Mouse (Mus musculus): ENCODE measurements around the gene Vamp1. TPM values are rescaled to one million over a fixed set of nuclear protein-coding genes. Genes with fewer than 3 reads are reported as not detected.
"Not testable (repeated sequence)": the region's sequence is repeated elsewhere in the genome, so short reads cannot be mapped to it uniquely, and the experiment has no call there.

The Vamp1 gene
- polyA plus RNA-seq, 1 experiment from 2014 or later = 5.8 TPM

DNA sequence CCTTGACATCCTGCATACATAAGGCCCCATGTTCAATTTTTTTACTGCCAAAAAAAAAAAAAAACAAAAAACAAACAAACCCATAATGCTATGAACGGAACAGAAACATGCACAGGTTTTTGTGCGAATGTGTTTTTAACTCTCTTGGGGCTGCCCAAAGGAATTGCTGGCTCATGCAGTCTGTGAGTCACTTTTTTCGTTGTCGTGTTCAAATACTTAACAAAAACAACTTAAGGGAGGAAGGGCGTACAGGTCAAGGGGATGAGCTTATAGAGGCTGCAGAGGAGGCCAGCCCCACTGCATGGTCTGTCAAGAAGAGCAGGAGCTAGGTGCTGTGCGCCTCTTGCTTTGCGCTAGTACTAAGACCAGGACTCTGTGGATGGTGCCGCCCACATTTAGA, 37.4 kb downstream of the Vamp1 start:
- 87% methylated on average over 8 of the region's 8 CpGs for whole genome bisulfite sequencing
- ATAC-seq (ENCODE audit: insufficient number of reproducible peaks, low FRiP score, low TSS enrichment, low read depth) = no peak
- Histone ChIP-seq H3K36me3 (no peaks in the 10 kb centered on the region), H3K4me1 (no peaks in the 10 kb centered on the region), H3K4me3 (replicated peaks) (no peak overlapping the region), H3K4me2 (replicated peaks) (no peak overlapping the region), H3K9ac (no peak overlapping the region), H3K9me3 (replicated peaks) (no peaks in the 10 kb centered on the region), H3K27me3 (no peaks in the 10 kb centered on the region), H3K27ac (replicated peaks) (no peak overlapping the region)

DNA sequence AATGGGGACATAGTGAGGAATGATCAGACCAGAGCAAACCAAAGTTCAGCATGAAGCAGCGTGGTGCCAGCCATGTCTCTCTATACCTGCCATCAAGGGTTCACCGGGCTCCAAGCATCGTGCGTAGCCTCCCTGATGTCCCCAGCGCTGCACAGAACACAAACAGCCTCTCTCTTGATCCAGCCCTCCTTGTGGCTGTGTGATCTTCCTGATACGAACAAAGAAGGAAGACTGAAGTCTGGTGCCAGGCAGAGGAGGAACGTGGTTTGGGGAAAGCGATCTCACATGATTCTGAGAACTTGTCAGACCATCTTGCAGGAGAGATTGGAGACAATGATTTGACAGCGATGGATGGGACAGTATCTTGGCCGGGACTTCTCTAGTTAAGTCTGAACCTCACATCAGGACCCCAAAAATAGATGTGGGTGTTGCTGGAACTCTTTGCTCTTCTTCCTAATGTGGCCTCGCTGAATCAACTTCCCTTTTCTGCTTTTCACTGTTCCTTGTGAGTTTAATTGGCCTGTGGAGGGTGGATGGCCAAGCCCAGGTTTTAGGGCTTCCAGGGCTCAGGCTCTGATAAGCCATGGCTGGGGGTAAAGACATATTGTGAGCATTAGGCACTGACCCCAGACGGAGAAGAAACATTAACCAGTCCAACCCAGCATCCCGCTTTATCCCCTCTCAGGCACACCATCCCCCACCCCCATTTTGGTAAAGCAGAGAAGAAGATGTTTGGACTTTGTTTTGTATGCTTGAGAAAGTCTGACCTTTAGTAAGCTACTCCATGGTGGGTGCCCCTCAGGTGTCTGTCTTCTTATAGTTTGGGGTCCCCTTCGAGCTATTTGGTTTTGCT, 38.7 kb downstream of the Vamp1 start:
- H3K9me3 ChIP-seq (replicated peaks) = no peaks in the 10 kb centered on the region
- no peak overlapping the region for H3K4me2 ChIP-seq (replicated peaks)
- H3K27me3 ChIP-seq = no peaks in the 10 kb centered on the region
- no peak overlapping the region for H3K4me3 ChIP-seq (replicated peaks)
- ATAC-seq (ENCODE audit: insufficient number of reproducible peaks, low FRiP score, low TSS enrichment, low read depth) = no peak
- no peaks in the 10 kb centered on the region for H3K4me1 ChIP-seq
- 75% methylated on average over 14 of the region's 14 CpGs for WGBS
- H3K9ac ChIP-seq = no peak overlapping the region
- H3K27ac ChIP-seq (replicated peaks) = no peak overlapping the region
- H3K36me3 ChIP-seq = no peaks in the 10 kb centered on the region

DNA sequence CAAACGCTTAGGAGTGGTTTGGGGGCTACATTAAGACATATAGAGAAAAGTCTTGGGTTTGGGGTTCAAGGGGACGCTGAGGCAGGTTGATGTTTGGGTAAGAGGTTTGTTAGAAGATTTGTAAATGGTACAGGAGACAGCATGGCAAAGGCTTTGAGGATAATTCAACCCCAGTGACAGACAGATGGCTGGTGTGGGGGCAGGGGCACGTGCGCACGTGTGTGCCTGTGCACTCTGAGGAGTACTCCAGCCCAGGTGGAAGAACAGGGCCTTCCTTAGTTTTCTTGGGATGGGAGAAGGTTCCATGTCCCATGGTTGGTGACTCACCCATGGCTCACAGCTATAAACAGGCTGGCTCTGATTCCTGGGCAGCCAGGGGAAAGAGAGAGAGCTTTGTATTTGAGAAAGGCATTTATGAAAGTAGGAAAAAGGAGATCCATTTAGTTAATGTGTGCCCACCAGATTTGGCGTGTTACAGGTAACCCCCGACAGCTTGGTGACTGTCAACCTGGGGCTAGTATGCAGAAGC, 40.2 kb downstream of the Vamp1 start:
- no peaks in the 10 kb centered on the region for H3K27me3 ChIP-seq
- H3K27ac ChIP-seq (replicated peaks) = no peak overlapping the region
- no peak overlapping the region for H3K4me2 ChIP-seq (replicated peaks)
- H3K9me3 ChIP-seq (replicated peaks) = no peaks in the 10 kb centered on the region
- WGBS = 77% methylated on average over 7 of the region's 7 CpGs
- H3K36me3 ChIP-seq = no peaks in the 10 kb centered on the region
- no peak overlapping the region for H3K9ac ChIP-seq
- H3K4me3 ChIP-seq (replicated peaks) = no peak overlapping the region
- ATAC-seq (ENCODE audit: insufficient number of reproducible peaks, low FRiP score, low TSS enrichment, low read depth) = no peak
- no peaks in the 10 kb centered on the region for H3K4me1 ChIP-seq

DNA sequence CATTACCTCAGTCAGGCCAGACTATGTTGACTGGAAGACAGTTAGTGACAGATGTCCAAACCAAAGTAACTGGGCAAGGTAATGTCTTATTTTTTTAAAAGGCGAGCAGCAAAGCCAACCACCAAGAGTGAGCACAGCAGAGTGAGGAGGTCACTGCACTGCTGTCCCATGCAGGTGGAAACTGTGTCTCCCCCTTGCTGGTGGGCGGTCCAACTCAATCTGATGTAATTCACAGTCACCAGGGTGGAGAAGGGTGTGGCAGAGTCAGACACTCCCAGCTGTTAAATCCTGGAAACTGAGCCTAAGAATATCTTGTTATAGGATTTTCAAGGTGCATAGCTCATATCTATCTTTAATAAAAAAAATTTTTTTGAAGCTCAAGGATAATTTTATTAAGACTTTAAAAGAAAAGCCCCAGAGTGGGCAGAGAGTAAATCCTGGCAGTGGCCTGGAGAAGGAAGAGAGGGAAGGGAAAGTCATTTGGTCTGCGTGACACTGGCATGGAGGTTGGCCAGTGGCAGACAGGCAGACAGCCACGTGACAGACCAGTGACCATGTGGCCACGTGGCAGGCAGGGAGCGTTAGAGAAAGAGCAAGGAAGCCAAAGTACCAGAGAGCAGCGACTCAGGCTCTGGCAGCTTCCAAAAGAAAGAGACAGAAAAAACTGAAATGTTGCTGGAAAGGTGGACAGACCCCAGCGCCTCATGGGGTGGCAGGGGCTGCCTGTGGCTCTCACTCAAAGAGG, 41.0 kb downstream of the Vamp1 start:
- ATAC-seq (ENCODE audit: insufficient number of reproducible peaks, low FRiP score, low TSS enrichment, low read depth) = no peak
- 82% methylated on average over 8 of the region's 8 CpGs for WGBS
- H3K27ac ChIP-seq (replicated peaks) = no peak overlapping the region

DNA sequence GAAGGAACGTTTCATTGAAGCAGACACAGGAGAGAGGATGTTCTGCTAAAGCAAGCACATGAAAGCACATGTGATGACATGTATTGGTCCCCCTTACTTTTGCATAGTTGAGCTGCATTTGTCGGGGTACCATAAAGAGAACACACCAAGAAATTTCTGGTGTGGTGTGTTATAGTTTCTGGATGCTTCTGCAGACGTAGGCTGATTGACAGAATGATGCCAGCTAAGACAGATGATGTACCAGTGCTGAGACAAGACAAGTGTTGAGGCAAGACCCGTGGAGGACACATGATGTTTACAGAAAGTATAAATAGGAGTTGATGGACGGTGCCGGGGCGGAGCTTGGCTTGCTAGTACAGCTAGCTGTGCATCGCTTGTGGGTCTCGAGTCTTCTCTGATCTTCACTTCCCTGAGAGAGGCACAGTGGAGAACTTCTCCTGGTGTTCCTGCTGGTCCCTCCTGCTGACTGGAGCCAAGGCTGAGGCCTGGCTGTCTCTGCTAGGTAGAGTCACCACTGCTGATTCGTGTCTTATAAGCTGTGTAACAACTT, 44.7 kb downstream of the Vamp1 start:
- no peak overlapping the region for H3K9ac ChIP-seq

More for the DNA sequence above, 41.0 kb downstream of the Vamp1 start:
- no peaks in the 10 kb centered on the region for H3K4me1 ChIP-seq
- H3K36me3 ChIP-seq = no peaks in the 10 kb centered on the region
- H3K27me3 ChIP-seq = no peaks in the 10 kb centered on the region
- H3K9me3 ChIP-seq (replicated peaks) = no peaks in the 10 kb centered on the region
- H3K4me3 ChIP-seq (replicated peaks) = no peak overlapping the region
- H3K9ac ChIP-seq = no peak overlapping the region
- no peak overlapping the region for H3K4me2 ChIP-seq (replicated peaks)

DNA sequence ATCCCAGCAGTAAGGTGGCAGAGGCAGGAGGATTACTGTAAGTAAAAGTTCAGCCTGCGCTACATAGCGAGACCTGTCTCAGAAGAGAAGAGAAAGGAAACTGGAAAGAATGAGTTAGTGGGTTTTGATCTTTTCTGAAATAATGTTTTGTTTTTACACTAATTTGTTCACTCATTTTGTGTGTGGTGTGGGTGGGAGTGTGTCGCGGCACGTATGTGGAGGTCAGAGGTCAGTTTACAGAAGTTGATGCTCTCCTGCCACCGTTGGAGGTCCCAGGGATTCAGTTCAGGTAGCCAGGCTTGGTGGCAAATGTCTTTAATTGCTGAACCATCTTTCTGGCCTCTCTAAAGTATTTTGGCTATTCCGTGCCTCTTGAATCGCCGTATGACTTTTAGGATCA, 48.9 kb downstream of the Vamp1 start:
- Histone ChIP-seq H3K27me3 (no peaks in the 10 kb centered on the region), H3K9me3 (replicated peaks) (no peaks in the 10 kb centered on the region)
- 84% methylated on average over 9 of the region's 9 CpGs for WGBS

More for the DNA sequence above, 44.7 kb downstream of the Vamp1 start:
- ATAC-seq (ENCODE audit: insufficient number of reproducible peaks, low FRiP score, low TSS enrichment, low read depth) = no peak
- 82% methylated on average over 10 of the region's 10 CpGs for WGBS
- no peaks in the 10 kb centered on the region for H3K27me3 ChIP-seq
- no peak overlapping the region for H3K4me3 ChIP-seq (replicated peaks)
- H3K4me2 ChIP-seq (replicated peaks) = no peak overlapping the region
- H3K9me3 ChIP-seq (replicated peaks) = no peaks in the 10 kb centered on the region
- no peaks in the 10 kb centered on the region for H3K4me1 ChIP-seq
- H3K27ac ChIP-seq (replicated peaks) = no peak overlapping the region
- H3K36me3 ChIP-seq = no peaks in the 10 kb centered on the region

DNA sequence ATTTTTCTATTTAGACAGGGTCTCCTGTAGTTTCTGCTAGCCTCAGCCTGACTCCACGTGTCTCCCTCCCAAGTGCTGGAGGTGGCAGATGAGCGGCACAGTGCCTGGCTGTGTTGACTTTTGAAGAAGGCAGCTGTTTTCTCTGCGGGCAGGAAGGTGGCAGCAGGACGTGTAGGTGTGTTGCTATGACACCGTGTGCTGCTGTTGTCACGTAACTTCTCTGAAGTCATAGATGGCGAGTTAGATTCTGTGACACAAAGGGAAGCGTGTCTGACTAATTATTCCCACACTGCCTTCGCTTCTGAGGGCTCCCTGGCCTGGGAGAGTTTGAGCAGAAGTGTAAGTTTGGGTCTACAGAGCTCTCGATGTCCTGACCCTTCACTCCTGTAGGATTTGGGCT, 49.9 kb downstream of the Vamp1 start:
- Histone ChIP-seq H3K4me3 (replicated peaks) (no peak overlapping the region), H3K9me3 (replicated peaks) (no peaks in the 10 kb centered on the region), H3K27me3 (no peaks in the 10 kb centered on the region), H3K9ac (no peak overlapping the region), H3K27ac (replicated peaks) (no peak overlapping the region), H3K4me1 (no peaks in the 10 kb centered on the region), H3K4me2 (replicated peaks) (no peak overlapping the region), H3K36me3 (no peaks in the 10 kb centered on the region)
- 50% methylated on average over 10 of the region's 10 CpGs for WGBS
- ATAC-seq (ENCODE audit: insufficient number of reproducible peaks, low FRiP score, low TSS enrichment, low read depth) = no peak

More for the DNA sequence above, 48.9 kb downstream of the Vamp1 start:
- no peak for ATAC-seq (ENCODE audit: insufficient number of reproducible peaks, low FRiP score, low TSS enrichment, low read depth)
- Histone ChIP-seq H3K4me3 (replicated peaks) (no peak overlapping the region), H3K27ac (replicated peaks) (no peak overlapping the region), H3K9ac (no peak overlapping the region), H3K36me3 (no peaks in the 10 kb centered on the region), H3K4me2 (replicated peaks) (no peak overlapping the region), H3K4me1 (no peaks in the 10 kb centered on the region)

DNA sequence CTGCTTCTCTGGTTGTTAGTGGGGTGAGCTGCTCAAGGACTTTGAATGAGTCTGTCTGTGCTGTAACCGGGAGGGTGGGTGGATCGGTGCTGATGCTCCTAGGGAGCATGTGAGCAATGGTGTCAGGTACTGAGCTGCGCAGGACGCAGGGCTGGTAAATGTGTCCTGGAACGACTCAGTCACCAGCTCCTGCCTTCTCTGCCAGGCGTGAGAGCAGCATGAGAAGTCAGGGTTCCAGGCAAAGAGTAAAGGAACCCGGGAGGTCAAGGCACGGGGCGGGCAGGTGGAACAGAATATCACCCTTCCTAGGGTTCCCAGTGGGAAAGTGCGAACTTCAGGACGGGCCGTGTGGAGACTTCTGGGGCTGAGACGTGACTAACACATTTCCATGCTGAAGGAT, 50.7 kb downstream of the Vamp1 start:
- peaks cover under 1% of the 10 kb centered on the region; the same call in 1 of the 2 replicates for H3K4me1 ChIP-seq
- H3K27ac ChIP-seq (replicated peaks) = no peak overlapping the region
- ATAC-seq (ENCODE audit: insufficient number of reproducible peaks, low FRiP score, low TSS enrichment, low read depth) = no peak
- no peaks in the 10 kb centered on the region for H3K36me3 ChIP-seq
- no peaks in the 10 kb centered on the region for H3K9me3 ChIP-seq (replicated peaks)
- 79% methylated on average over 13 of the region's 13 CpGs for WGBS
- no peak overlapping the region for H3K9ac ChIP-seq
- H3K4me2 ChIP-seq (replicated peaks) = no peak overlapping the region
- H3K4me3 ChIP-seq (replicated peaks) = no peak overlapping the region
- H3K27me3 ChIP-seq = no peaks in the 10 kb centered on the region

DNA sequence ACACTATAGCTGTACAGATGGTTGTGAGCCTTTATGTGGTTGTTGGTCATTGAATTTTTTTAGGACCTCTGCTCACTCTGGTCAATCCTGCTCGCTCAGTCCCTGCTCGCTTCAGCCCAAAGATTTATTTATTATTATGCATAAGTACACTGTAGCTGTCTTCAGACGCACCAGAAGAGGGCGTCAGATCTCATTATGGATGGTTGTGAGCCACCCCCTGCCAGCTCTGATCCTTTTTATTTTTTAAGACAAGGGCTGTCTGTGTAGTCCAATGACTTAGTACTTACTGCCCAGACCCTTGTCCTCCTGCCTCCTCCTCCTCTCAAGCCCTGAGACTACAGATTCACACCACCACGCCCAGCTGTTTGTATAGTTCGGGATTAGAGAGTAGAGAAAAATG, 51.2 kb downstream of the Vamp1 start:
- not testable (repeated sequence) for ATAC-seq (ENCODE audit: insufficient number of reproducible peaks, low FRiP score, low TSS enrichment, low read depth)

DNA sequence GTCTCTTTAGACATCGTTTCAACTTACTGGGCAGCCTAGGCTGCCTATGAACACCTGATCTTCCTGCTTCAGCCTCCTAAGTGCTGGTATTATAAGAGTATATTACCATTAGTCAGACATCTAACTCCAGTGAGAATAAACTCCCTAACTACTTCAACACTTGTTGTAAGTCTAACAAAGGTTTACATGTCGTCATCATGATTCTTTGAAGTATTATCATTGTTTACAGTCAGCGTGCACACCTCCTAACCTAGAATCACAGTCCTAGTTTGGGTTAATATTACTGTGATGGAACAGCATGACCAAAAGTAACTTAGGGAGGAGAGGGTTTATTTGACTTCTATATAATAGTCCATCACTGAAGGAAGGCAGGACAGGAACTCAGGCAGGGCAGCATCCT, 52.1 kb downstream of the Vamp1 start:
- no peaks in the 10 kb centered on the region for H3K27me3 ChIP-seq
- peaks cover 4% of the 10 kb centered on the region for H3K4me1 ChIP-seq
- H3K27ac ChIP-seq (replicated peaks) = no peak overlapping the region
- no peak overlapping the region for H3K4me3 ChIP-seq (replicated peaks)
- H3K36me3 ChIP-seq = no peaks in the 10 kb centered on the region
- 81% methylated on average over 3 of the region's 3 CpGs for WGBS
- no peaks in the 10 kb centered on the region for H3K9me3 ChIP-seq (replicated peaks)
- H3K4me2 ChIP-seq (replicated peaks) = no peak overlapping the region
- no peak overlapping the region for H3K9ac ChIP-seq
- ATAC-seq (ENCODE audit: insufficient number of reproducible peaks, low FRiP score, low TSS enrichment, low read depth) = no peak

More for the DNA sequence above, 51.2 kb downstream of the Vamp1 start:
- WGBS = 65% methylated on average over 6 of the region's 6 CpGs
- not testable (repeated sequence) for H3K9ac ChIP-seq; H3K27me3 ChIP-seq; H3K9me3 ChIP-seq (replicated peaks); H3K4me1 ChIP-seq; H3K36me3 ChIP-seq; H3K4me2 ChIP-seq (replicated peaks); H3K27ac ChIP-seq (replicated peaks); H3K4me3 ChIP-seq (replicated peaks)

DNA sequence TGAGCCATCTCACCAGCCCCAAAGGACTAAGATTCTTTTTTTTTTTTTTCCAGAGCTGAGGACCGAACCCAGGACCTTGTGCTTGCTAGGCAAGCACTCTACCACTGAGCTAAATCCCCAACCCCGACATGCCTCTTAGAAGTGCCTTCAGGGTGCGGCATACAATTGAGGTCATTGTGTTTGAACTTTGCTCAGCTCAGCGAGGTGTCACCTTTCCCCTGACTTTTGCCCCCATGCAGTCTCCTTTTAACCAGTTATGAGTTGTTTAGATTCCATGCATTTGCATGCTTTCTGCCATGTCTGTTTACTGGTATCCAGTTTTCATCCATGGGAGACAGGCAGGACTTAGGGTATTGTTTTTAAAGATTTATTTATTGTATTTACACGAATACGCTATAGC, 53.4 kb downstream of the Vamp1 start:
- Histone ChIP-seq H3K4me3 (replicated peaks) (no peak overlapping the region), H3K4me2 (replicated peaks) (no peak overlapping the region), H3K27ac (replicated peaks) (no peak overlapping the region), H3K9ac (no peak overlapping the region), H3K4me1 (peaks cover 4% of the 10 kb centered on the region), H3K27me3 (no peaks in the 10 kb centered on the region), H3K36me3 (no peaks in the 10 kb centered on the region), H3K9me3 (replicated peaks) (no peaks in the 10 kb centered on the region)
- ATAC-seq (ENCODE audit: insufficient number of reproducible peaks, low FRiP score, low TSS enrichment, low read depth) = no peak
- 30% methylated on average over 6 of the region's 6 CpGs for WGBS

Measured in embryonic facial prominence, embryonic 15.5 days (tissue).